In the genomic region with DNA sequence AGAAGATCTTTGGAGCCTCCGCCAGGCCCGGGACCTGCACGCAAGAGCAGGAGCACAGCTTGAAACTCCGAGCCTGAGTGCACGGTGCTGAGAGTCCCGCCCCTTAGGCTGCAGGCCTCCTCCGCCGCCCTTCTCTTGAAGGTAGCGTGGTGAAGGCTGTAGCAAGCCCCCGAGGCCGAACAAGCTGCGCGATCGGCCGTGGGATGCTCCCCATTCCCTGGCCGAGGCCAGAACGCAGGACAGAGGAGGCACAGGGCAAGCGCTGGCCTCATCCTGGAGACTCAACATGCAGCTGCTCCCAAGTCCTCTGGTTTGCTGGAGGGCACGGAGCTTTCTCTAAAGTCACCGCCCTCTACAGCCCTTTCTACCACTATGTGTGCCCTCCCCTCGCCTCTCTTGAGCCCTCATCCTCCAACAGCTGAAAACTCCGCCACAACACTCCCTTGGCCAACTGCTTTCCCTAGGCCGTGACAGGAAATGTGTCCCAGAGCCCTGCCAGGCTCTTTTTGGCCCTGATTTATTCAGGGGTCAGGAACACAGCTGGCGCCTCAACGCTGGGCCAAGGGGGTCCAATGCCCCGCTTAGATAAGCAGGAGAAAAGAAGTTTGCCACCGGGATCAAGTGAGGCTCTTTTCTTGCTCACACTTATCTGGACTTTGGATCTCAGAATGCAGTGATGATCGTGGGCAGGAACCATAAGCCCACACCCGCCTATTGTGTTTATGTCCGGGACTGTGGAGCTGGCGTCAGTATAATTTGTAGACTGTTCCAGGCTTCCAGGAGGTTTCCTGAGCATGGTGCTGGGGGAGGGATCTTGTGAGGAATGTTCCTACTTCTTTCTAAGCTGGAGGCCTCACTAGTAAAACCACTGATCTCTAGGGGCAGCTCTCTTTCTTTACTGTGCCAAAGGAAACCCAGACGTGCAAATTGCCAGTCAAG, we compare ENCODE assay signal across 8 mouse cellular contexts. TPM values are rescaled to one million over a fixed set of nuclear protein-coding genes. Genes with fewer than 3 reads are reported as not detected.
A peak's percentile ranks its signal among the peaks of the same experiment; 100 is the strongest.
DNase-seq lines count a peak whose midpoint lies in the region; ATAC-seq and TF ChIP-seq lines count a peak whose summit lies in the region.

A gene (minus strand): TSS at position 728 of the 939 bp plus-strand sequence.

- ATAC-seq in liver, postnatal 0 days = peak; percentile 77

- H3K9ac ChIP-seq in liver, postnatal 0 days (replicated peaks) = peak within 1 kb of the TSS; percentile 37; the same call in 1 of the 2 replicates

- peak within 1 kb of the TSS; percentile 16 for H3K27ac ChIP-seq in liver, postnatal 0 days (ENCODE audit: low read depth)
- H3K27ac ChIP-seq in olfactory bulb, adult 2 months (ENCODE audit: insufficient read depth, low read depth, low read length) = no peak within 1 kb of the TSS

- TF ChIP-seq POLR2A in olfactory bulb, adult 2 months (IDR thresholded peaks at IDR 0.05; ENCODE audit: insufficient read depth, low read depth, low read length) = no peak

- no peak for TF ChIP-seq EP300 in liver, postnatal 0 days (IDR thresholded peaks at IDR 0.05; ENCODE audit: low read depth)

- no peak for TF ChIP-seq CTCF in liver, postnatal 0 days (IDR thresholded peaks at IDR 0.05; ENCODE audit: low read depth)
- TF ChIP-seq CTCF in olfactory bulb, adult 2 months (IDR thresholded peaks at IDR 0.05; ENCODE audit: insufficient read depth, low read depth, low read length) = no peak

- DNase-seq in layer of hippocampus, postnatal 14 days (ENCODE audit: low spot score in 2 of 2) = peak; percentile 7 to 16
- DNase-seq in layer of hippocampus, adult 9-10 months (ENCODE audit: low spot score) = no peak
- peak; percentile 32 for DNase-seq in embryo, embryonic 11.5 days (ENCODE audit: low read depth, low spot score)
- peak; percentile 81 for DNase-seq in heart, adult 8-10 months (ENCODE audit: low spot score)
- DNase-seq in kidney, adult 11 months = peak; percentile 72
- DNase-seq in liver, postnatal 0 days = peak; percentile 21
- DNase-seq in right cerebral cortex, adult 18-20 months = no peak

- H3K4me3 ChIP-seq in liver, postnatal 0 days (ENCODE audit: low read depth, low read length) = peak within 1 kb of the TSS; percentile 38
- H3K4me3 ChIP-seq in olfactory bulb, adult 2 months (ENCODE audit: insufficient read depth, low read depth, low read length) = peak within 1 kb of the TSS; percentile 32

- H3K4me1 ChIP-seq in liver, postnatal 0 days (ENCODE audit: insufficient read depth) = no peaks in the 10 kb centered on the region
- peaks cover 13% of the 10 kb centered on the region for H3K4me1 ChIP-seq in olfactory bulb, adult 2 months (ENCODE audit: control insufficient read depth, insufficient read depth, low read length)

- no peaks in the 10 kb centered on the region for H3K9me3 ChIP-seq in liver, postnatal 0 days (ENCODE audit: low read length)

- H3K36me3 ChIP-seq in liver, postnatal 0 days (replicated peaks; ENCODE audit: insufficient read depth, low read length) = no peaks in the 10 kb centered on the region

- 9% methylated on average over 31 of the region's 32 CpGs for WGBS in liver, postnatal 0 days (ENCODE audit: insufficient replicate concordance)
- WGBS in olfactory bulb, adult 2 months = 28% methylated on average over 32 of the region's 32 CpGs

- no peaks in the 10 kb centered on the region for H3K27me3 ChIP-seq in liver, postnatal 0 days (ENCODE audit: insufficient read depth, low read length)

- H3K4me2 ChIP-seq in liver, postnatal 0 days (ENCODE audit: low read depth, low read length) = peak within 1 kb of the TSS; percentile 59

RNA-seq across cellular contexts. Expression of the gene that starts here (rescaled TPM):
- 1 to 10 TPM; 3.2 to 3.3 TPM for total RNA-seq in layer of hippocampus, postnatal 14 days (2021)
- total RNA-seq in heart, adult 8-10 months (2022) = 10 to 100 TPM; 12.6 to 15.8 (median 13.7) TPM
- 9.9 and 10.3 TPM in 2 replicates for polyA plus RNA-seq in liver, postnatal 0 days (2015; fragmentation: Nextera tagmentation; extraction: Ambion mirVana)
- not detected in 2 replicates for polyA plus RNA-seq in olfactory bulb, adult 2 months (2012; ENCODE audit: insufficient read depth, insufficient read length, low replicate concordance, missing spikeins)

Comparison
In these comparisons a context has a peak if more than half of its experiments do, and no peak if none do; other contexts are left out.
1. RNA of the gene that starts here (polyA plus RNA-seq): 9.9 to 10.3 TPM in liver, postnatal 0 days; not detected in olfactory bulb, adult 2 months; every median in the first group is over 10 times any median in the second.
2. DNase-seq: peak in layer of hippocampus, postnatal 14 days (2 of 2), embryo, embryonic 11.5 days (single experiment), heart, adult 8-10 months (single experiment), kidney, adult 11 months (single experiment) and liver, postnatal 0 days (single experiment); none in layer of hippocampus, adult 9-10 months (single experiment) and right cerebral cortex, adult 18-20 months (single experiment).